Mouse (Mus musculus): ENCODE results near the gene Aurka. TPM values are rescaled to one million over a fixed set of nuclear protein-coding genes. Genes with fewer than 3 reads are reported as not detected.

Aurka gene
- total RNA-seq, 2 experiments from 2014 or later: 1.1 to 2.5 TPM

GRCm38 (mm10) chr2:172340936-172341335 is 29.4 kb downstream of the Aurka start:
- DNase-seq (ENCODE audit: low spot score in 2 of 2): no peak

GRCm38 (mm10) chr2:172338206-172338942 is 32.0 kb downstream of the Aurka start:
- DNase-seq (ENCODE audit: low spot score in 2 of 2): no peak

- DNase-seq (ENCODE audit: low spot score in 2 of 2): peak; percentile 63 to 72
These were observed 41.2 kb downstream of the Aurka start for GRCm38 (mm10) chr2:172329179-172329578.

GRCm38 (mm10) chr2:172328248-172328647 is 42.1 kb downstream of the Aurka start:
- no peak for DNase-seq (ENCODE audit: low spot score in 2 of 2)

DNA sequence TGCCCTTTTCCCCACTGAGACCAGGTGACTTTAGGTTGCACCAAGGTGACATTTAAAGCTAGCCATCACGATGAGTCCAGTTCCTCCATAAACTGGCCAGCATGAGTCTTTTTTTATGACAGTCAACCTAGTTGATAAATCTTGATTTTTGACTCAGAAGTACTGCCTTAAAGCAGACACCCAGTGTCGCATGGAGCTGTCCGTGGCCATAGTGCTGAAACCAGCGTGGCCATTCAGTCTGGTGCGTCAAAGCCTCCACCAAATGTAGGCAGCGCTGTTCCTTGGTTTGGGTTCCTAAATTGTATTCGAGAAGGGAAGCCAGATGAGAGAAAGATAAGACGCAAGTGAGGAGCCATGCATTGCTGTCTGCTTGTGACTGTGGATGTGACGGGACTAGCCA is 49.5 kb downstream of the Aurka start:
- DNase-seq (ENCODE audit: low spot score in 2 of 2): peak; percentile 63 to 73

- DNase-seq (ENCODE audit: low spot score in 2 of 2): peak in 1 of 2 experiments; percentile 15
These were observed 58.6 kb downstream of the Aurka start for GRCm38 (mm10) chr2:172311731-172312130.

DNA sequence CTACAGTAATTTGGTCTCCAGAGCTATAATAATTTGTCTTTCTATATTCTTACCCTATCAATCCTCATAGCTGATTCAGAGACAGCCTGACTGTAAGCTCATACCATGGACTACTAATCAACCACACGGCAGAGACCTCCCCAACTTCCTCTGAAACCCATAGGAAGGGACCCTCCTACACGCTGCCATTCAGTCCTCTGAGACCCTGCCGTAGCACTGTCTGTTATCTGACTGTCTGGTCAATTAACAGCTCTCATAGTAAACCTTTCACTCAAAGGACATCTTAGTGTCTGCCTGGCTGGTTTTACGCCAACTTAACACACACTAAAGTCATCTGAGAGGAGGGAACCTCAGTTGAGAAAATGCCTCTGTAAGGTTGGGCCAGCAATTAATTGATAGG is 63.8 kb downstream of the Aurka start:
- no peak for DNase-seq (ENCODE audit: low spot score in 2 of 2)

Other genes starting within 250 kb of the Aurka start
- not detected for gene Mc3r, start 122.0 kb downstream of the Aurka start, total RNA-seq (2021)
- 10 to 100 TPM; 17.5 to 25.9 TPM for gene Fam210b, start 25.0 kb downstream of the Aurka start, total RNA-seq (2021)
- gene Cstf1, start 146 bp upstream of the Aurka start, total RNA-seq (2021): 10 to 100 TPM; 33.2 to 33.4 TPM
- under 1 TPM; 0.13 to 0.16 TPM for gene Cass4, start 23.3 kb upstream of the Aurka start, total RNA-seq (2021)
- gene Rtf2, start 70.0 kb upstream of the Aurka start, total RNA-seq (2021): 10 to 100 TPM; 75.6 to 81.7 TPM
- gene Gcnt7, start 88.1 kb upstream of the Aurka start, total RNA-seq (2021): not detected
- gene Fam209, start 102.0 kb upstream of the Aurka start, total RNA-seq (2021): not detected
- not detected for gene Tfap2c, start 179.1 kb upstream of the Aurka start, total RNA-seq (2021)